Mouse (Mus musculus) testis, postnatal 10 days (tissue): Measurements from ENCODE around the gene Cfap61.

Experiments used
- DNase-seq: peaks from one replicate; pipeline ENCODE4 v3.0.0; 2021; ENCODE audit warnings: low spot score

Cfap61 gene

DNA sequence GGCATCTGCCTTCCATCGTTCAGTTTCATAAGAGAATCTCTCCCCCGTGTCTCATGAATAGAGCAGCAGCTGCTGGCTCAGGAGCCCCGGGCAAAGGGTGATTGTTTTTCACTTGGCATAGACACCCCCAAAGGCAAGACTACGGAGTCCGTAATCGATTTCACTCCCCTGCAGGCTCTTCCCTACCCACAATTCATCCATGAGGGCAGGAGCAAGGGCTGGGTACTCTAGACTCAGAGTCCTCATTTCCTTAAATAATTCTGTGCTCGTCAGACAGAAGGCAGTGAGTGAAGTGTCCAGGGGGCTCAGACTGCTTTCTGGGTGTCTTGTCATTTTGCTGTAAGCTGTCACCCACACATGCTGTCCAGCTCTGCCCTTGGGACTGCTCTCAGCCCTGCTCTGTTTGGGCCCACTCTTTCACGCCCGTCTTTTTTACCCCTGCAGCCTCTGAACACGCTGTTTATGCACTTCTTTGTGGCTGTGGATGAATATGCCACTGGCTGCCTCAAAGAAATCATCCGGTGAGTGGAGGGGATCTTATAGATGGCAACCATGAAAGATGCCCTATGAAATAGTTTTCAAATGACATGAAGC is 15.0 kb downstream of the Cfap61 start:
- no peak for DNase-seq

DNA sequence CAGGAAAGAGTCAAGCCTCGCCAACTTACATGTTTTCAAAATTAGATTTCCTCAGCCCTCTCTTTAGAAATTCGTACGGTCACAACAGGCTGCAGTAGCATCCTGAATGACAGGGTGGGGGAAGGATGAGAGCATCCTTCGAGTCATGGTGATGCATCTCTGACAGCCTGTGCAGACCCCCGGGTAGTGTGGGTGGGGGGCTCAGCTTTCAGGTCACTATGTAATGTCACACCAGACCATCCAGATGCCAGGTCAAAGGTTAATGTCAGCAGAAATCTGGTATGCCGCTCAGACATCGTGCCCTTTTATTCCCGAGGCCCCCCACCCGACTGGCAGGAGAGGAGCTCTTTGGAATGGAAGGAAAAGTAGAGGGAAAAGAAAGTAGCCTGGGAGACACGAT is 15.7 kb downstream of the Cfap61 start:
- DNase-seq, result no peak

DNA sequence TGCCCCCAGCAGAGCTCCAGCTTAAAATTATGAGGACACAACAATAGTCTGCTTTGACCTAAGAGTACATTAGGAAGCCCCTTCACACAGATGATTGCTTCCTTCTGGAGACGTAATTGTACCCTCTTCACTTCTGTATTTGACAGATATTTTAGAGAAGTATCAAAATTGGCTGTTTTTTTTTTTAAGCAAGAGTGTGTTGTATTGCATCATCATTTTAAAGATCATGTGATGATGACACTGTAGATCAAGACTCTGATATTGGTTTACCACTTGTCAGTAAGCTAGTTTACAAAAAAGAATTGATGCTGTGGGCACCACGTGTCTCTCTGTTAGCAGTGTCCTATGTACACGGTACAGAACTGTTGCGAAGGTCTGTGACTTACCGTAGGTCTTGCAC is 18.1 kb downstream of the Cfap61 start:
- DNase-seq, result no peak

DNA sequence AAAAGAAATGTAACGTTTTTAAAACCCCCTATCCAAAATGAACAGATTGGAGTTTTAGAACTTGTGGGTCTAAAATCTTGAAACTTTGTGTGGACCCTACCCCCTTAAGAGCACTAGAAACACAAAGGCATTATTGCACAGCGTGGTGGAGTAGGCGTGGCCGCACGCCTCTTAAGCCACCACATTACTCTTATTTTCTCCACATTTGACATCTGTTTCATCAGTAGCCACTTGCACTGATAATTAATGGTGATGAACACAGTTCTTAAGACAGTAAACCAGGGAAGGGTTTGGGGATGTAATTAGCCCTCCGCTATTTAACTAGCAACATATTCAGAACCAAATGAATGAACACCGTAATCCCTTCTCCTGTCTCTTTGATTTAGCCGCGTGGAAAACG is 21.3 kb downstream of the Cfap61 start:
- DNase-seq, result no peak

- DNase-seq, result no peak
Measured at GRCm38 (mm10) chr2:145956318-145956717, 21.7 kb downstream of the Cfap61 start.

DNA sequence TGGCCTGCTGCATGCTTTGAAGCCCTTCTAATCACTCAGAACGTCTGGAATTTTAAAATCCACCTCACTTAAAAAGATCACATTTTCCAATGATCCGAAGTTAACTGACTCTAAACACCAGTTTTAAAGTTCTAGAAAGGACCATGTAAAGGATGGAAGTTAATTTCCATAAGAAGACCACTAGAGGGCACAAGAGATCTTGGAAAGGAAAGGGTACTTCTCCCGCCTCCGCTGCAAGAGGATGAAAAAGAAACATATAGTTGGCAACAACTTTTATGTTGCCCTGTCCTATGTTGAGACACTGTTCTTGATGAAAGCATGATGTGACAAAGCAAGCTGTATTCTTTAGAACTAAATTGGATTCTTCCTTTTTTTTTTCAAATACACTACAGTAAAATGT is 22.9 kb downstream of the Cfap61 start:
- no peak for DNase-seq

DNA sequence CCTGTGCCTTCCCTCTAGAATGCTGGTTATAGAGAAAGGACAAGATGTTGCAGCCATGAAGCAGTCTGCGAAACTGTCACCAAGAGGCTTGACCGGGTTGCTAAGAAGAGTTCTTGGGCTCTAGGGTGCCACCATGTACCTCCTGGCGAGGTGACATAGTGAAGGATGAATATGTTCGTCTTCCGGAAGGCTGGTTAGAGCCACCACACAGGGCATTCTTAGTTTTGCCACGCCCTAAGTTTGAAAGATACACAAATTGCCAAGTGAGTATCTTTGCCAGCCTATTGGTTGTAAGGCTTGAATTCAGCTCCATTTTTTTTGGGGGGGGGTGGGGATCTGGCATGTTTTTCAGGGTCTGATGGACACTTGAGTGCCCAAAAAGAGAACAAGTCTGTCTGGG is 23.5 kb downstream of the Cfap61 start:
- no peak for DNase-seq

GRCm38 (mm10) chr2:145958551-145958950 is 24.0 kb downstream of the Cfap61 start:
- DNase-seq, result no peak

DNA sequence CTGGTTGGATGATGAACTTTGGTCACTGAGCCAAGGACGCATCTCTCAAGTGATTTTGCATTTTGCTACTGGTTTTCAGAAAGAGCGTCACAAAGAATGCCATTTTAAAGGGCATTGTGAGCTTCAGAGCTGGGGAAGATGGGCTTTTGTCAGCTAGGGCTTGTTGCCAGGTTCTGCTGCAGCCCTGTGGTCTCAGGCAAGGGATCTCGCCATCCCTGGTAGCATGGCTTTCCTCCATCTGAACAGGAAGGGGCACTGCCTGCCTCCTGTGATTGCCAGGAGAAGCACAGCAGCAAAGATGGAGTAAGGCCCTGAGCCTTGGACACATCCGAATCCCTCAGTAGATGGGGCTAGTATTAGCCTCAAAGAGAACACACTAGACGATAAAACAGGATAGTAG is 27.3 kb downstream of the Cfap61 start:
- DNase-seq, result no peak

- no peak for DNase-seq
Measured at GRCm38 (mm10) chr2:145970751-145971150, 36.2 kb downstream of the Cfap61 start.

- no peak for DNase-seq
Measured at GRCm38 (mm10) chr2:145971237-145972010, 36.8 kb downstream of the Cfap61 start.

GRCm38 (mm10) chr2:145972571-145972970 is 38.0 kb downstream of the Cfap61 start:
- DNase-seq, result no peak

GRCm38 (mm10) chr2:145979616-145980015 is 45.0 kb downstream of the Cfap61 start:
- no peak for DNase-seq

GRCm38 (mm10) chr2:145980881-145981280 is 46.3 kb downstream of the Cfap61 start:
- no peak for DNase-seq

GRCm38 (mm10) chr2:145981699-145982112 is 47.1 kb downstream of the Cfap61 start:
- DNase-seq, result no peak

DNA sequence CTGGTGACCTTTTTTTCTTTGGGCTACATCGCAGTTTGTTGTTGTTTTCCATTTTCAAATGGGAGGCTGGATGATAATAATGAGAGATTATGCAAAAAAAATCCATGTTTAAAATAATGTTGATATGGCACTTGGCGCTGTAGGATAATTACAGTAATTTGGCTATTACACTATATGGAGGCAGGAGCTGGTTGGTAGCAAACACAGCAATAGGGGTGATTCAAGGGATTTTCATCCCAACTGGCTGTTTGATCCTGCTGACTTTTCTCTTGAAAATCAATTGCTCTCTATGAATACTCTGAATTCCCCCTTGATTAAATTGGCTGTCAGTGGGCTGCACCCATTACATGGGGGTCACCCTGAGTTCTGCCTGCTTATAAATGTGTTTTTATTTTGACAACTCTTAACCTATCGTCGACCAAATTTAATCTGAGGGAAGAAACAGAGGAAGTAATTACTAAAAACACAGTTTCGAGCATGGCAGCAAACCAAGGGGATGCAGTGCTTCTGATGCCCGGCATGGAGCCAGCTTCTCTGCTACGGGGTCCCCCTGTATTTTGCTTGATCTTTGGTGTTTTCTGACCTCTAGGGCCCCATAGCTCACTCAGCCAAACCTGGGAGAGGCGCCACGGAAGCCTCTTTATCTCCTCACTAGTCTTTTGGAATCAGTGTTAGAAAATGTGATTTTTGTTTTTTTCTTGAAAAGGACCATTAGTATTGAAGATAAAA is 47.9 kb downstream of the Cfap61 start:
- DNase-seq, result no peak

DNA sequence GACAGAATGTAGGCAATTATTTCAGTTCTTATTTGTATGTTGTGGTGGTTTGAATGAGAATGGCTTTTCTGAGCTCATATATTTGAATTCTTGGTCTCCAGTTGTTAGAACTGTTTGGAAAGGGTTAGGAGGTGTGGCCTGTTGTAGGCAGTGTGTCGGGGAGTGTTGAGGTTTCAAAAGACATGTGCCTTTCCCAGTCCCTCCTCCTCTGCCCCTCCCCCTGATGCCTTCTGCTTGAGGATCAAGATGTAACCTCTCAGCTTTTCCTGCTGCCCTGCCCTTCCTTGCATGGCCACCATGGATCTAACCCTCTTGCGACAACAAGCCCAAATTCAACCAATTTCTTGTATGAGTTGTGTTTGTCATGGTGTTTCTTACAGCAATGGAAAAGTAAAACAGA is 53.2 kb downstream of the Cfap61 start:
- DNase-seq, result no peak

- DNase-seq, result no peak
Measured at GRCm38 (mm10) chr2:145990446-145990845, 55.9 kb downstream of the Cfap61 start.

- DNase-seq, result no peak
Measured at GRCm38 (mm10) chr2:145996472-145996871, 61.9 kb downstream of the Cfap61 start.

DNA sequence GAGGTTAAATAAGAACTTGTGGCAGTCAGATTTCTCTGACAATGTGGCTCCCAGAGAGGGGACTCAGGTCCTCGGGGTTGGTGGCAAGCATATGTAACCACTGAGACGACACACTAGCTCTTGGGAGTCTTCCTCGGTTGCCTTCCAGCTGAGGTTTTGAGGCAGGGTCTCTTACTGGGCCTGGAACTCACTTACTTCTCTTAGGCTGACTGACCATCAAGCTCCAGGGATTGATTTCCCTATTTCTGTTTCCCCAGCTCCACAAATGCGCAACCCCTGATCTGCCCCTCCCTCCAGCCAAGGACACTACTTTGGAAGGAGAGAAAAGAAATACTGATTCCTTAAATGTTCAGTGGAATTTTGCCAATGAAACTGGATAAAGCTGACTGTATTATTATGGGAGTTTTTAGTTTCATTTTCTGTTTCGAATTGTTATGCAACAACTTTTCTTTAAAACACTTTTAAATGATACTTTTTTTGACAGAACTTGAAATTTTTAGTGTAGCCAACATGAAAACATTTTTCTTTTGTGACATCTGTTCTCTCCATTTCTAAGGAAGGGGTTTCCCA is 63.5 kb downstream of the Cfap61 start:
- DNase-seq, result no peak

DNA sequence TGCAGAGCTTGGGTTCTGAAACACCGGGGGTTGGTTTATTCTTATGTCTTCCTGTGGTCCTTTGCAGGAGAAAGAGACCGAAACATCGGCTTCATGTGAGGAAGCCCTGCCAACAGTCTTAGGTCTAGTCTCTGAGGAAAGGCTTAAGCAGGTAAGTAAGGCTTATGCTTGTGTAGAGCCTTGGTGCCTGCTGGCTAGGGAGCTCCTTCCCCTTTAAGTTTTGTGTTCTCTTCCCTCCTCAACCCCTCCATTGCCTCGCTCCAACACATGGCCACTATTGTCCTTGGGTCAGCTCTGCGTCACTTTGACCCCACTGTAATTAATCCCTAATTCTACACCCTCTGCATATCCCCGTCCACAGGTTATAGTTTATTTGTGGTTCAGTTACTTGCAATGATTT is 74.2 kb downstream of the Cfap61 start:
- no peak for DNase-seq

- DNase-seq, result no peak
Measured at GRCm38 (mm10) chr2:146009596-146010349, 75.2 kb downstream of the Cfap61 start.
